Mouse (Mus musculus) limb, embryonic 13.5 days (tissue): Measurements from ENCODE around the gene Olfr1381. TPM values are rescaled to one million over a fixed set of nuclear protein-coding genes. Genes with fewer than 3 reads are reported as not detected.

ENCODE experiments used
- polyA plus RNA-seq: library from polyadenylated mRNA; unstranded; fragments of >200 nt; fragmentation: Nextera tagmentation; extraction: Ambion mirVana; gene quantifications from 2 replicates; pipeline ENCODE4 v1.2.1, GENCODE M21; 2015

Olfr1381 gene
- polyA plus RNA-seq, 1 experiment from 2014 or later = not detected

Other genes starting within 250 kb of the Olfr1381 start
- gene Olfr10, start 238.7 kb upstream of the Olfr1381 start, polyA plus RNA-seq = not detected in 2 replicates
- gene Olfr1391, start 220.7 kb upstream of the Olfr1381 start, polyA plus RNA-seq = not detected in 2 replicates
- gene Olfr1390, start 208.3 kb upstream of the Olfr1381 start, polyA plus RNA-seq = not detected in 2 replicates
- not detected in 2 replicates for gene Olfr1389, start 120.4 kb upstream of the Olfr1381 start, polyA plus RNA-seq
- 0.06 TPM in 1 of 2 replicates, not detected in the other for gene Olfr1388, start 106.8 kb upstream of the Olfr1381 start, polyA plus RNA-seq
- gene Olfr1387, start 88.1 kb upstream of the Olfr1381 start, polyA plus RNA-seq = not detected in 2 replicates
- gene Olfr1386, start 78.4 kb upstream of the Olfr1381 start, polyA plus RNA-seq = not detected in 2 replicates
- 0.04 TPM in 1 of 2 replicates, not detected in the other for gene Olfr1385, start 54.4 kb upstream of the Olfr1381 start, polyA plus RNA-seq
- not detected in 2 replicates for gene Olfr1384, start 36.7 kb upstream of the Olfr1381 start, polyA plus RNA-seq
- gene Olfr1383, start 23.8 kb upstream of the Olfr1381 start, polyA plus RNA-seq = not detected in 2 replicates
- gene Olfr1382, start 15.2 kb upstream of the Olfr1381 start, polyA plus RNA-seq = not detected in 2 replicates
- not detected in 2 replicates for gene Olfr1380, start 13.4 kb downstream of the Olfr1381 start, polyA plus RNA-seq
- gene Flt4, start 65.8 kb downstream of the Olfr1381 start, polyA plus RNA-seq = 4.2 and 4.3 TPM in 2 replicates
- not detected in 2 replicates for gene Scgb3a1, start 120.2 kb downstream of the Olfr1381 start, polyA plus RNA-seq
- 62.0 and 64.8 TPM in 2 replicates for gene Cnot6, start 169.3 kb downstream of the Olfr1381 start, polyA plus RNA-seq